Mouse (Mus musculus) hindbrain, postnatal 0 days (tissue): ENCODE data around the gene Kcnab3. TPM values are rescaled to one million over a fixed set of nuclear protein-coding genes. Genes with fewer than 3 reads are reported as not detected.

Experiments
- ATAC-seq: fragments of 200-750 bp; cut with Nextera tagmentation; 2 replicates; pipeline ENCODE4 v1.8.0; 2017; ENCODE audit warnings: mild to moderate bottlenecking, moderate TSS enrichment, moderate library complexity
- DNase-seq: peaks from one replicate; pipeline ENCODE4 v3.0.0-alpha.2; 2015; ENCODE audit warnings: low spot score
- H3K27ac ChIP-seq: fragments of 300-500 bp; sonication (generic); 2 replicates; pipeline ENCODE4 v1.5.1; 2014; ENCODE audit warnings: mild to moderate bottlenecking
- H3K27me3 ChIP-seq: fragments of 300-500 bp; sonication (generic); 2 replicates; pipeline ENCODE4 v1.6.1; 2014; ENCODE audit warnings: low read length, mixed read lengths; ENCODE audit not compliant: insufficient read depth
- H3K36me3 ChIP-seq: fragments of 300-500 bp; sonication (generic); 2 replicates; pipeline ENCODE4 v1.6.1; 2014; ENCODE audit warnings: low read length, mixed read lengths; ENCODE audit not compliant: insufficient read depth
- H3K4me1 ChIP-seq: fragments of 300-500 bp; sonication (generic); 2 replicates; pipeline ENCODE4 v1.6.1; 2014; ENCODE audit warnings: antibody characterized with exemption, low read length, mixed read lengths; ENCODE audit not compliant: insufficient read depth
- H3K4me2 ChIP-seq: fragments of 300-500 bp; sonication (generic); 2 replicates; pipeline ENCODE4 v1.6.1; 2014; ENCODE audit warnings: low read depth, mild to moderate bottlenecking, low read length, moderate library complexity, mixed read lengths
- H3K4me3 ChIP-seq: fragments of 300-500 bp; sonication (generic); 2 replicates; pipeline ENCODE4 v1.5.1; 2014; ENCODE audit warnings: low read length
- H3K9ac ChIP-seq: fragments of 300-500 bp; sonication (generic); replicated peaks from 2 replicates; pipeline ENCODE4 v1.6.1; 2014; ENCODE audit warnings: mild to moderate bottlenecking, low read length, moderate library complexity, mixed read lengths
- H3K9me3 ChIP-seq: fragments of 300-500 bp; sonication (generic); 2 replicates; pipeline ENCODE4 v1.6.1; 2016; ENCODE audit warnings: low read length, mixed read lengths
- CTCF ChIP-seq: IDR thresholded peaks from 2 replicates; pipeline ENCODE4 v1.5.1; 2016; ENCODE audit warnings: antibody characterized with exemption, control low read depth, low read depth
- WGBS: fragments of 180-500 bp; shearing (Covaris S2); extraction: QIAGEN DNeasy Blood & Tissue Kit; methylation state at CpG from one replicate; pipeline ENCODE4 v1.1.7; 2014; 5-methylcytosine and 5-hydroxymethylcytosine counted together
- polyA plus RNA-seq: library from polyadenylated mRNA; unstranded; fragments of >200 nt; fragmentation: Nextera tagmentation; extraction: Ambion mirVana; gene quantifications from 2 replicates; pipeline ENCODE4 v1.2.1, GENCODE M21; 2015
- total RNA-seq: library from RNA; depleted of rRNA; stranded (reverse); fragments of >200 nt; gene quantifications from 2 replicates; pipeline ENCODE4 v1.2.3, GENCODE M21; 2014; rRNA removed

Gene Kcnab3
- 5.5 and 7.8 TPM in 2 replicates for total RNA-seq
- 6.1 and 6.6 TPM in 2 replicates for polyA plus RNA-seq

GRCm38 (mm10) chr11:69325628-69326407 is at the start of gene Kcnab3:
Gene Kcnab3 (plus strand): TSS chr11:69326258.
- DNase-seq (peak; percentile 94), ATAC-seq (no peak)
- 11% methylated on average over 26 of the region's 26 CpGs for WGBS
- Histone ChIP-seq H3K4me1 (peaks cover 18% of the 10 kb centered on the region), H3K4me2 (peak within 1 kb of the TSS; percentile 98), H3K9ac (peak within 1 kb of the TSS; percentile 75), H3K9me3 (no peaks in the 10 kb centered on the region), H3K36me3 (no peaks in the 10 kb centered on the region), H3K4me3 (peak within 1 kb of the TSS; percentile 53), H3K27ac (0 out of 2 replicates have a peak within 1 kb of the TSS, but pooled peaks have one; percentile 15), H3K27me3 (no peaks in the 10 kb centered on the region)
- TF ChIP-seq CTCF, result no peak

GRCm38 (mm10) chr11:69277267-69277666 is 48.8 kb upstream of the Kcnab3 start:
- Histone ChIP-seq H3K9ac (no peak overlapping the region), H3K9me3 (no peaks in the 10 kb centered on the region), H3K27ac (no peak overlapping the region), H3K4me2 (no peak overlapping the region), H3K27me3 (no peaks in the 10 kb centered on the region), H3K36me3 (no peaks in the 10 kb centered on the region), H3K4me1 (no peaks in the 10 kb centered on the region), H3K4me3 (no peak overlapping the region)
- TF ChIP-seq CTCF, result no peak
- ATAC-seq (no peak), DNase-seq (no peak)
- WGBS, result 61% methylated on average over 5 of the region's 5 CpGs

GRCm38 (mm10) chr11:69291111-69291510 is 34.9 kb upstream of the Kcnab3 start:
- no peaks in the 10 kb centered on the region for H3K4me1 ChIP-seq
- H3K27me3 ChIP-seq, result no peaks in the 10 kb centered on the region
- TF ChIP-seq CTCF, result no peak
- DNase-seq (no peak), ATAC-seq (no peak)
- no peak overlapping the region for H3K4me3 ChIP-seq
- no peak overlapping the region for H3K27ac ChIP-seq
- no peaks in the 10 kb centered on the region for H3K9me3 ChIP-seq
- H3K9ac ChIP-seq, result no peak overlapping the region
- no peaks in the 10 kb centered on the region for H3K36me3 ChIP-seq
- no peak overlapping the region for H3K4me2 ChIP-seq
- WGBS, result 95% methylated on average over 5 of the region's 5 CpGs

GRCm38 (mm10) chr11:69295286-69295685 is 30.8 kb upstream of the Kcnab3 start:
- Histone ChIP-seq H3K36me3 (peaks cover 5% of the 10 kb centered on the region; the same call in 1 of the 2 replicates), H3K4me1 (no peaks in the 10 kb centered on the region), H3K9me3 (no peaks in the 10 kb centered on the region), H3K4me2 (no peak overlapping the region), H3K27me3 (no peaks in the 10 kb centered on the region), H3K27ac (no peak overlapping the region), H3K4me3 (no peak overlapping the region), H3K9ac (no peak overlapping the region)
- 90% methylated on average over 3 of the region's 3 CpGs for WGBS
- ATAC-seq, result no peak
- no peak for DNase-seq
- TF ChIP-seq CTCF, result no peak

- WGBS, result 88% methylated on average over 2 of the region's 2 CpGs
- peaks cover 8% of the 10 kb centered on the region for H3K36me3 ChIP-seq
- H3K27ac ChIP-seq, result no peak overlapping the region
- H3K4me2 ChIP-seq, result no peak overlapping the region
- DNase-seq (no peak), ATAC-seq (no peak)
- no peaks in the 10 kb centered on the region for H3K9me3 ChIP-seq
- no peak overlapping the region for H3K4me3 ChIP-seq
- no peak overlapping the region for H3K9ac ChIP-seq
- H3K27me3 ChIP-seq, result no peaks in the 10 kb centered on the region
- no peak for TF ChIP-seq CTCF
- H3K4me1 ChIP-seq, result no peaks in the 10 kb centered on the region
Measured at GRCm38 (mm10) chr11:69297799-69298198, 28.3 kb upstream of the Kcnab3 start.

- no peak for ATAC-seq
- Histone ChIP-seq H3K27ac (no peak overlapping the region), H3K4me2 (no peak overlapping the region), H3K36me3 (peaks cover 12% of the 10 kb centered on the region), H3K27me3 (no peaks in the 10 kb centered on the region), H3K4me1 (no peaks in the 10 kb centered on the region), H3K9ac (no peak overlapping the region), H3K4me3 (no peak overlapping the region), H3K9me3 (no peaks in the 10 kb centered on the region)
- WGBS, result 77% methylated on average over 7 of the region's 7 CpGs
- DNase-seq, result no peak
- no peak for TF ChIP-seq CTCF
Measured at GRCm38 (mm10) chr11:69298231-69298630, 27.8 kb upstream of the Kcnab3 start.

- 80% methylated on average over 7 of the region's 7 CpGs for WGBS
- peaks cover 31% of the 10 kb centered on the region for H3K36me3 ChIP-seq
- no peak for ATAC-seq
Measured at GRCm38 (mm10) chr11:69302817-69303216, 23.2 kb upstream of the Kcnab3 start.

More at GRCm38 (mm10) chr11:69302817-69303216, 23.2 kb upstream of the Kcnab3 start:
- H3K9ac ChIP-seq, result no peak overlapping the region
- H3K9me3 ChIP-seq, result no peaks in the 10 kb centered on the region
- no peak overlapping the region for H3K4me2 ChIP-seq
- no peaks in the 10 kb centered on the region for H3K27me3 ChIP-seq
- TF ChIP-seq CTCF, result no peak
- no peaks in the 10 kb centered on the region for H3K4me1 ChIP-seq
- no peak overlapping the region for H3K4me3 ChIP-seq
- no peak overlapping the region for H3K27ac ChIP-seq
- DNase-seq, result no peak
